Mouse (Mus musculus) v-Abl transformed pro-B cells (cell line): ENCODE data around the gene Apoc4.
"Not testable (repeated sequence)": the region's sequence is repeated elsewhere in the genome, so short reads cannot be mapped to it uniquely, and the experiment has no call there.

Experiments used
- in situ Hi-C, 2 experiments: fragments of 400-800 bp; cut with MboI; formaldehyde crosslinking; loops; one replicate each; pipeline ENCODE4 v1.15.1; 2025; ENCODE audit not compliant: unreplicated experiment in 2 of 2

The Apoc4 gene

DNA sequence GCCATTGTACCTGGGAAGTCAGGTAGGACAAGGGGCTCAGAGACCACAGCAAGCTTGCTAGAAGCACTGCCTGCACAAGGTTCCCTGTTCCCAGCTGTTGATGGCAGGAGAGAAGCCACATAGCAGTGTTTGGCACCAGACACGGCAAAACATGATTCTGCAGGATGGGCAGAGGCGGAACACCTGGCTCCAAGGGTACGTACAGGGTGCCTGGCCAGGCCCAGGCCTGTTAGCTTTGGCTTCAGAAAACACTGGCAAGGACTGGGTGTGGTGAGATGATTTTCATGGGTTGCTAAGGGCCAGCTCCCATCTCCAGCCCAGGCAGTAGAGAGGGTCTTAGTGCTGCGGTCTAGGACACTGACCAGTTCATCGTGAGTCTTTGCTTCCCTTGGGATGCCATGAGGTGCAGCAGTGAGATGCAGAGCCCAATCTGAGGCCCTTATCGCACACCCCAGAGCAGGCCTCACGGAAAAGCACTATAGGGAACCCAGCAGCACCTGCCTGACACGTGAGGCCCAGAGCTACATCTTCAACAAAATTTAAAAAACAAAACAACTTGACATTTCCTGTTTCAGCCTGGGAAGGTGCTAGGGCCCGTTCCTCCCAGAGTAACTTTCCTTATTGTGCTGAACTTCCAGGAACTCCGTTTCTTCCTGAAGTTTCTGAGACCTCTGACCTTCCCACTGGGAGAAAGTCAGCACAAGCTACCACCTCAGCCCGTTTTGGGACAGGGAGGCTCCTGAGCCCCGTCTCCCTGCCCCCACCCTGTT is 19.2 kb upstream of the Apoc4 start:
- in situ Hi-C loops = loop anchor here in 1 of 2 experiments (5.0 kb wide), 1 partner anchor 33 kb away; the partner anchor contains the start of gene Clptm1

DNA sequence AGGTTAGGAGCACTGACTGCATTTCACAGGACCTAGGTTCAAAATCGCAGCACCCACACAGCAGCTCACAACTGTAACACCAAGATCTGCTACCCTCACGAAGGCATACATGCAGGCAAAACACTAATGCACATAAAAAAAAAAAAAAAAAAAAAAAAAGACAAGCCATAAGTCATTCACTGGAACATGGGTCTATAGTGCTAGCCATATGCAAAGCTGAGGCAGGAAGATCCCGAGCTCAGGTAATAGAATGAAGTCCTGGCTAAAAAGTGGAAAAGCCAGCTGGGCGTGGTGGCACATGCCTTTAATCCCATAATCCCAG is 18.5 kb upstream of the Apoc4 start:
- in situ Hi-C loops = loop anchor here in 1 of 2 experiments (5.0 kb wide), 1 partner anchor 32 kb away; the partner anchor contains the start of gene Clptm1

DNA sequence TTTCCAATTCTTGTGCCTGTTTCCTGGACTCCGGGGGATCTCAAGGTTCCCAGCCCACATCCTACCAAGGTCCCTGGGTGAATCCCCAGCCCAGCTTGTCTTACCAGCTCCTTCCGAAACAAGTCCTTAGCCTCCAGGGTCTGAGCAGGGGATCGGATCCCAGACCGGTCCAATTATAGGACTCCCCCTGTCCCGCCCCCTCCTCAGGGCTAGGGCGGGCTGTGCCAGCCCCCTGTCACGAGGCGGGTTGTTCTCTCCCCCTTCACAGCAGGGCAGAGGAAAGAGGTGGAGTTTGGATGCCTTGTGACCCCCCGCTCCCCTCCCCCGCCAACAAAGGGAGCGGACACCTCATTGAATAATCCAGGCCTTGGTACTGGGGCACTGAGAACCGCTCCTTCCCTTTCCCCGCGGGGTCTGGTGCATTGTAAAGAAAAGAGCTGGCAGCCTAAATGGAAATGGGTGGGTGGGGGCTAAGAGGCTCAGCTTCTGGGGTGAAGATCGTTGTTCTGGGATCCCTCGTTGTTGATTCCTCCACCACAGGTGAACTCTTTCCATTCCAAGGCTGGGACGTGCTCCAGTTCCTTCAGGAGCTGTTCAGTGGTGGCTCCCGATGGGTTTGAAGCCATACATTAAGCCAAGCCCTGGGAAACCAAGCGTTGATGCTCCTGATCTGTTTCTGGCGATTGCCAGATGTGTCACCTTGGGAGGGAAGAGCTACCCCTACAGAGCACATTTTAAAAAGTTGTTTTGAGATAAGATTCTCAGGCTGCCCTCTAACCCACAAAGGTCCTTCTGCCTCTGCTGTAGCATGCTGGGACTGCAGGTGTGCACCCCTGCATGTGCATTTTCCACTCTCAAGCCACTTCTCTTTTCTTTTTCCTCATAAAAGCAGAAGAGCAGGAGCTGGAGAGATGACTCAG is 17.9 kb upstream of the Apoc4 start, which contains the start of gene Apoe:
Gene Apoe (minus strand): TSS at position 282 of the 920 bp plus-strand sequence.
- in situ Hi-C loops = no loop called here

DNA sequence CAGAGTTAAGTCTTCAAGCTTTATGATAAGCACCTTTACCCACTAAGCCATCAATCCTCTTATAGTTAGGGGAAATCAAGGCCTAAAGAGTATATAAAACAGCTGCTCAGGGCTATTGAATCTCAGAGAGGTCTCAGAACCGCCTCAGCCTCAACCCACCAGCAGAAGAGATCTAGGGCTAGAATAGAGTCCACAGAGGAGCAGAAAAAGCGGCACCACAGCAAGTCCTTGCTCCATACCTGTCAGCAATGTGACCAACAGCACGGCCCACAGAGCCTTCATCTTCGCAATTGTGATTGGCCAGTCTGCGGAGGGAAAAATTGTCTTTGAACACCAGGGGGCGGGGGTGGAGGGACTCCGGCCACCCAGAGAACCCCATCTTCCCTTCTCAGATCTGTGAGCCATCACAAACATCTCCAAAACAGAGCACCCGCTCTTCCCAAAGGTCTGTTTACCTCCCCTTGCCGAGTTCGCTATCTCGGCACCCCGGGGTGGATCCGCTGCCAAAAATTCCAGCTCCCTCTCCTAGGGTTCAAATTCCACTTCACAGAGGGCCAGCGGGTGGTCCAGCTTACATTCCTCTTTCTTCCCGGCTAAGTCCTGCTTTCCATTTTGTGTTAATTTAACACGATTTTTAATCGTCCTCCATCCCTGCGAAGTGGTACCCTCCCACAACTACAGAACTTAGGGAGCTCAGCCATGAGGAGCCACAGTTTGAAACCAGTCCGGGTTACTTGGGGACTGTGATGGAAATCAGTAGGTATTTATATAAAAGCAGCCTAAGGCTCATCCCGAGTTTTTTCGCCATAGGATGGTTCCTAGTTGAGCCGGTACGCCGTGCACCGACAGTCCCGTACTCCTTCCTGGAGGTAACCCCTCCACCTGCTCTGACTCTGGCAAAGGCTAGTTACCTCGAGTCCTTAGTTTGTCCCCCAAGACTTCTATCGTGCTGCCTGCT is 16.9 kb upstream of the Apoc4 start:
- in situ Hi-C loops = no loop called here

DNA sequence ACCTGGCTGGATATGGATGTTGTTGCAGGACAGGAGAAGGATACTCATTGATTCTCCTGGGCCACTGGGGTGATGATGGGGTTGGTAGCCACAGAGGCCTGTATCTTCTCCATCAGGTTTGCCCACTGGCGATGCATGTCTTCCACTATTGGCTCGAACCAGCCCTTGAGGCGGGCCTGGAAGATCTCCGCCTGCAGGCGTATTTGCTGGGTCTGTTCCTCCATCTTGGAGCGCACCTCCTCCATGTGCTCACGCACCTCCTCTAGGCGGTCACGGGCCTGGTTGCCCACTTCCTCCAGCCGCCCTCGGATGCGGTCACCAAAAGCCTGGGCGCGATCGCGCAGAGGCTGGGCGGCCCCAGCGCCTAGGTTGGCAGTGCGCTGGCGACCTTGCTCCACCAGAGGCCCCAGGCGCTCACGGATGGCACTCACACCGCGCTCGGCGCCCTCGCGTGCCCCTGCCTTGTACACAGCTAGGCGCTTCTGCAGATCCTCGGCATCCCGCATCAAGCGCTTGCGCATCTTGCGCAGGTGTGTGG is 15.1 kb upstream of the Apoc4 start:
- in situ Hi-C loops = no loop called here

DNA sequence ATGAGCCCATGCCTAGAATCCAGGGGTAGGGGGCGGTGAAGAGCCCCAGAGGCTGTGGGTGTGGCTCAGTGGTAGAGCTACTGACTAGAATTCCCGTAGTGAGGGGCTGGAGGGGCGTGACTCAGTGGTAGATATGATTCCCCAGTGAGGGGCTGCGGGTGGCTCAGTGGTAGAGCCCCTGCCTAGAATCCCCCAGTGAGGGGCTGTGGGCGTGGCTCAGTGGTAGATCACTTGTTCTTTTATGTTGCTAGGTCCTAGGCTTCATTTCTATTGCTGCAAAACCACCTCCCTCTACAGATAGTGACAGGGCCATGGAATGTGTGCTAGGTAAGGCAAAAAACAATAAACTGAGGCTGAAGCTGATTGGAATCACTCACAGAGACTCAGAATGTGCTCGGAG is 14.6 kb upstream of the Apoc4 start:
- in situ Hi-C loops = no loop called here

DNA sequence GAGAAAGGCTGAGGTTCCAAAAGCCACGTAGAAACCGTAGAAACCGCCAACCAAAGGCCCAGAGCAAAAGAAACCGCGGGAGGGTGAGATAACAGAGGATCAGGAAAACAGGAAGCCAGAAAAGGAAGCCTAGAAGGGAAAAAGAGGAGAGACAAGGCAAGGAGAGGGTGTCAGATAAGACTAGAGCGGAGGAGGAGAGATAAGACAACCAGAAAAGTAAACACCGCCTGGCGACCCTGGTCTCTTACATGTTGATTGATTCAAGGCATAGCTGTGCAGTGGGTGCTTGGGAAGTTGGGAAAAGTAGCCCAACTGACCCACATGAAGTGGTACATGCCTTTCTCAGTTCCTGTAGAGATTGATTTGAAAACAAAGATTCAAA is 13.9 kb upstream of the Apoc4 start:
- in situ Hi-C loops = no loop called here

DNA sequence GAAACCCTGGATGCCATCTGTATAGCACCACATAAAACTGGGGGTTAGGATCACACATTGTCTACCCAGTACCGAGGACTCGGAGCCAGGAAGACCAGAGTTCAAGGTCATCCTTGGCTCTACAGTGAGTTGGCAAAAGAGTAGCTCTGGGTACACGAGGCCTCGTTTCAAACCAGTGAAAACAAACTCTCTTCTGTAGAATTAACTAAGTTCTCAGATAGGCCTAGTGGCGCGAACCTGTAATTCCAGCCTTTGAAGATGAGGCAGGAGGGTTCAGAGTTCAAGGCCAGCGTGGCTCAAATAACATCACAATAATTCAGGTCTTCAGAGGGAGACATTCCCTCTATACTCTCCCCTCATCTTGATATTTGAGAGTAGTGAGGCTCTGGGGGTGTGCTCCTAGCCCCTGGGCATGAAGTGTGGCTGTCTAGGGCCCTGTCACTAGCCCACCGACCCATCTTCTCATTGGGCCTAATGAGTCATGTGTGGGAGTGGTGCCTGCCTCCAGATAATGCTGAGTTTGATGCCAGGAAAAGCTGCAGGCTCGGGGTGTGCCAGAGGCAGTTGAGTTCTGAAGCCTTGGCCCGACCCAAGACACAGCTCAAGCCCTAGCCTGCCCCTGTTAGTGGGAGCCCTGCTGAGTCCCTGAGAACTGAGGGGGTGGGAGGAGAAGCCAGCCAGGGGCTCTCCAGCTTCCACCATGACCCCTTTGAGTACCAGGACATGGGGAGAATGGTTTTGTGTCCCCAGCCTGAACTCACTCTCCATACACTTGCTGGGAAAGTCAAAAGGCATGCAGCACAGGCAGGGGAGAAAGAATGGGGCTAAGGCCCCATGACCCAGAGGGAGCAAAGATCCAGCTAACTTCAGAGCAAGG is 13.3 kb upstream of the Apoc4 start:
- in situ Hi-C loops = no loop called here

DNA sequence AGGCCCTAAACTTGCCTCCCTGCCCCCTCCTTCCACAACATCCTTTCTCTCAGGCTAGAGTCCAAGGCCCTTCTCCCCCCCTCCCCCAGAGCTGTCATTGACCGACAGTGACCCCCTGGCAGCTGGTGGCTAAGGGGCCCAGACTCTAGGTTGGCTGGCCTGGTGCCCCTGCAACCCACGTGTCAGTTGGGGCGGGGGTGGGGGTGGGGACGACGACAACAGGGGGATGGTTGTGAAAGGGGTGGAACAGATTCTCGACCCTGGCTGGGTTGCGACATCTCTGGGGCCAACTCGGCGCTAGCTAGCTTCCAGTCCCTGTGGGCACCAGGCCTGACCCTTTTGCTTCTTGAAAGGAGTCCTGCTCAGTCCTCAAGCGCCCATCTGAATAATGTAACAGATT is 12.1 kb upstream of the Apoc4 start:
- in situ Hi-C loops = no loop called here

DNA sequence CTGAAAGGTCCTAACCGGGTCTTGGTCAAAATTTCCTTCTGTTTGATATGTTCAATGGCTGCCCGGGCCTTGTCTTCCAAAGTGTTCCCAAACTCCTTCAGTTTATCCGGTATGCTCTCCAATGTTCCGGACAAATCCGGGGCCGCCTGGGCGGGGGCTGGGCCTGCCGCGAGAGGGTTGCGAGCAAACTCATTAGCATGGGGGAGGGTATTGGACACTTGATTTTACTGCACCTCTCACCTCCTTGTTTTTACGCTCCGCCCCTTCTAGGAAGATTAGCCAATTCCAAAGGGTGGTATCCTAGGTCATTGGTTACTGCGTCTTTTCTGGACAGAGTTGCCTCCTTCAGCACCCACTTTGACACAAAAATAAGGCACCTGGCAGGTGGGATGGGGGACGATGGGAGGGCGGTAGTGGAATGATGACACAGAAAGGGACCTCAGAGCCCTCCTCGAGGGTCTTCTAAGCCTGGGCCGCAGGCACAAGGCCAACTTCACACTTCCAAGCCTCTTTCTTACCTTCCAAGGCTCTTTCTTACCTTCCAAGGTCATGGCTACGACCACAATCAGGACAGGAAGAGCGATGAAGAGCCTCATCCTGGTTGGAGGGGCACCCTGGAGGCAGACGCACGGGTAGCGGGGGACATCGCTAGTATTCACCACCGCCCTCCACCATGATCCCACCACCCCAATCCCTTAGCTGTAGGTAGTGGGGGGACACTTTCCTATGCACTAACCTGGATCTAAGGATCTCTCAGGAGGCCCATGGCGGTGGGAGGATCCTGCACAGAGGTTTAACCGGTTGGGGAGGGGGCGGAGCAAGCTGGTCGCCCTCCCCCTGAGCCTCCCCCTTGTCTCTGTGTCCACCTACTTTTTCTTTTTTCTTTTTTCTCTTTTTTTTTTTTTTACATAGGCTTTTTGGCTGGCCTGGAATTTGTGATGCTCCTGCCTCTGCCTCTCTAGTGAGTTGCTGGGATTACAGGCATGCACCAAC is 10.9 kb upstream of the Apoc4 start, which contains the start of gene Apoc1:
Gene Apoc1 (minus strand): TSS at position 788 of the 993 bp plus-strand sequence.
- in situ Hi-C loops = no loop called here

DNA sequence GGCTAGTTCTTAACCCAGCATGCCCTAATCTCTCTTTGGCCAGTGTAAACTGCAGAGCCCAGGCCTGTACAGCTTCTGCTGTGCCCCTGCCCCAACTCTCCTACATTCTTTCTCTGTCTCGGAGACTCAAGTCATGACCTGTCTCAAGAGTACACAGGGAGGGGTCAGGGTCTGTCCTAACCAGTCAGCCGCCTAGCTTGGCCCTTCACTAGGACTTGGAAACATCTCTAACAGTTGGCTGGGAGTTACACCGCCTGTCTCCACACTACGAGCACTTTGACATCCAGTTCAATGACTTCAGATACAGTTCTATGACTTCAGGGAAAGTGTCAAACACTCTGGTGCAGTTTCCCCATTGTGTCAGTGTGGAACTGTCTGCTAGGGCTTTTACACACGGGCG is 10.2 kb upstream of the Apoc4 start:
- in situ Hi-C loops = no loop called here

DNA sequence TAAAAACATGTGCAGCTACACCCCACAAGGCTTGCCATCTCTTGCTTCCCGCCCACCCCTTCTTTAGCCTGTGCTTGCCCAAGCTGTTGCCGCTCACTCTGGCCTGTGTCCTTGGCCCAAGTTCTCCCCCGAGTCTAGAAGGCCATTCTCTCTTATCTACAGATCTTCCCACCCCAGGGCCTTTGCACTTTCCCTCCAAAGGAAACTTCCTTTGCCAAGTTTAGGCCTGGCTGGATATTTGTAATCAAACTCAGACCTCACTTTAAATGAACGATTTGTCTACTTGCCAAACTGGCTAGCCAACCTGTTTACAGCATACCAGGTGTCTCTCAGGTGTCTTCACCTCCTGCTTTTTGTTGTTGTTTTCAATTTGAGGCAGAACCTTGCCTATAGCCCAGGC is 9.6 kb upstream of the Apoc4 start:
- in situ Hi-C loops = no loop called here

DNA sequence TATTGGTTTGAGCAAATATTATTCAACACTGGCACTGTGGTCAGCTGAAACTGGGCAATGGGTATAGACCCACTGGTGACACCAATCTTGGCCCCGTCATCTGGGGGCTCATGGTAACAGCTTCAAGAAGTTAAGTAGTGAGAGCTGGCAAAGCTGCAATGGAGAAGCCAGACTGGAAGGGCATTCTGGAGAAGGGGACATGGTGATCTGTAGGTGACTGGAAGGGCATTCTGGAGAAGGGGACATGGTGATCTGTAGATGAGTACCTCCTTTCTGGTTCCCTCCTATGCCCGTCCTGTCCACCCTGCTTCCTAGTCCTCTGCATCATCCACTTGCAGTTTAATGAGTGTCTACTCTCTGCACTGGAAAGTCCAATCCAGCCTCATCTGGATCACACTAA is 7.3 kb upstream of the Apoc4 start:
- in situ Hi-C loops = no loop called here

DNA sequence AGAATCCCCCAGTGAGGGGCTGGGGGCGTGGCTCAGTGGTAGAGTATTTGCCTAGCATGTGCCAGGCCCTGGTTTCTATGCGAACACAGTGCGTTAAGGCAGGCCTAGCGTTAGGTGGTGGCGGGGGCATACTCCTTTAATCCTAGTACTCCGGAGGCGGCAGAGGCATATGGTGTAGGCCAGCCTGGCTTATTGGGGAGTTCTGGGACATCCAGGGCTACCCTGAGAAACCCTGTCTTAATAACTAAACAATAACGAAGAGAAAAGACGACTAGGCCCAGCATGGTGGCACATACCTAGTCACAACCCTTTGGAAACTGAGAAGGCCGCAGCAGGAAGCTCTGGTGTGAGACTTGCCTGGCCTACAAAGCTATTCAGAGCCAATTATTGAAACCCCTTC is 6.8 kb upstream of the Apoc4 start:
- in situ Hi-C loops = no loop called here

DNA sequence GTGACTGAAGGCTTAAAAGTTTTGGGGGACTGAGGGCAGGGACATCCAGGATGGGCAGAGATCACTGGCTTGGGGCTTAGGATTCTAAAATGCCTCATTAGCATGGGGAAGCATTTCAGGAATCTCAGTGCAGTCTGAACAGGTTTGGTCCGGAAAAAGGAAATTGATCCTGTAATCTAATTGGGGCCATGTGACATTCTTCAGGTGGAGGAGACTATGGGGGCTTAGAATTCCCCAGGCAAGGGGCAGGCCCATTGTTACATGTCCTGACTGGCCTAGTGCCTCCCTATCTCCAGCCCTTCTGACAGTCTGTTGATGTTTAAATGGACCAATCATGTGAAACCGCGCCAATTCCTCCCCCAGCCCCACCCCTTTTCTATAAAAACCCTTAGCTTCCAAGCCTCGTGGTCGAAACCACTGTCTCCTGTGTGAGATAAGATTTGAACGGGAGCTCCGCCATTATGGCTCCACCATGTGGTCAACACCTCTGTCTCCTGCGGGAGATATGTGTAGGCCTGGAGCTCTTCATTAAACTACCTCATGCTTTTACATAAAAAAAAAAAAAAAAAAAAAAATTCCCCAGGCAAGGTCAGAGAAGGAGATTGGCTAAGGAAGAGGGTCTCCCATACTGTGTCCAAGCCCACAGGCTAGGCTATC is 5.8 kb upstream of the Apoc4 start:
- in situ Hi-C loops = not testable (repeated sequence)

DNA sequence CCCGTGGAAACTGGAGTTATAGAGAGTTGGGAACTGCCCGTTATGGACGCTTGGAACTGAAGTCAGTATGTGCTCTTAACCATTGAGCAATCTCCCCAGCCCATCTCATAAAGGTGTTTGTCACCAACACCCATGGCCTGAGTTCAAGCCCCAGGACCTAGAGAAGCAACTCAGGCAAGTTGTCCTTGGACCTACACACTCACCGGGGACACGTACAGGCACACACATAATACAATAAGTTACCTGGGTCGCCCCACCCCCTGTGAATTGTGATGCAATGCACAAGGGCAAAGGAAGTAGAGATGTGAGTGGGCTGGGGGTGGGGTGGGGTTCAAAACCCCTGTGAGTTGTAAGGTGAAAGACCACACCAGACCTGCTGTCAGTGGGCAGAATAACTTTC is 5.2 kb upstream of the Apoc4 start:
- in situ Hi-C loops = no loop called here

DNA sequence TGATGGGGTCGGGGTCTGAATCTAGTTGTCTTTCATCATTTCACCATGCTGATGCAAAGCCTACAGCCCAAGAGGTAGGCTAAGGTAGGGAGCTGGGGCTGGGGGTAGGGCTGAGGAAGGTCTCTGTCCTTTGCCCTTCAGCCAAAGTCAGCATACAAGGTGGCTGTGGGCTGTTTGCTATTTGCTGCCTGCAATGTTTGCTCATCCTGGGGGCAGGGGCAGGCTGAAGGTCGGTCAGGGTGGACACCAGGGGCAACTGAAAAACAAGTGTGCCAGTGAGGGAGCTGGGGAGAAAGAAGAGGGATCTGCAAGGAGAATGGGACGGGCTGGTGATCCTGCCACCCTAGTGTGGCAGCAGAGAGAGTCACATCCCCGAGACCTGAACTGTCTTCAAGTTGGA is 4.1 kb upstream of the Apoc4 start:
- in situ Hi-C loops = no loop called here

DNA sequence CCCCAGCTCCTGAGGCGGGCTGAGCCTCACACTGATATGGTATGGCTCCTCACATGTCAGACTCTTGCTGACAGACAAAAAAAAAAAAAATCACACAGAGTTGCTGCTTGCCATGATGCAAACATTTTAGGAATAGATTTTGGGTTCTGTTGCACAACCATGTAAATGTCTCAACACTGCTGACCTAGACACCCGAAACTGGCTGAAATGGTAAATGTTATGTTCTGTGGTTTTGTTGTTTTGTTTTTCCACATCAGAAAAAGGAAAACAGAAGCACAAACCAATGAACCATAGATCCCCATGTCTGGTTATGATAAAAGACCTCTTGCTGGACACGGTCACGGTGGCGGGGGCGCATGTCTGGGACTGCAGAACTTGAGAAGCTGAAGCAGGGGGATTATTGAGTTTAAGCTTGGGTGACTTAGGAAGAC is 2.5 kb upstream of the Apoc4 start:
- in situ Hi-C loops = no loop called here
